Mouse (Mus musculus) limb, embryonic 14.5 days (tissue): Measurements from ENCODE around the gene Grin2c. TPM values are rescaled to one million over a fixed set of nuclear protein-coding genes. Genes with fewer than 3 reads are reported as not detected.

Experiments
- ATAC-seq: fragments of 200-750 bp; cut with Nextera tagmentation; 2 replicates; pipeline ENCODE4 v1.8.0; 2017; ENCODE audit warnings: low read depth, moderate number of reproducible peaks, moderate TSS enrichment; ENCODE audit not compliant: low FRiP score
- DNase-seq: peaks from one replicate; pipeline ENCODE4 v3.0.0-alpha.2; 2015; ENCODE audit warnings: low spot score
- H3K27ac ChIP-seq: fragments of 300-500 bp; sonication (generic); replicated peaks from 2 replicates; pipeline ENCODE4 v1.5.1; 2014; ENCODE audit warnings: low read depth, mild to moderate bottlenecking, low read length, moderate library complexity, mixed read lengths
- H3K27me3 ChIP-seq: fragments of 300-500 bp; sonication (generic); 2 replicates; pipeline ENCODE4 v1.6.1; 2014; ENCODE audit warnings: low read length, mixed read lengths; ENCODE audit not compliant: control insufficient read depth, insufficient read depth
- H3K36me3 ChIP-seq: fragments of 300-500 bp; sonication (generic); 2 replicates; pipeline ENCODE4 v1.6.1; 2014; ENCODE audit warnings: mild to moderate bottlenecking, low read length, moderate library complexity, mixed read lengths; ENCODE audit not compliant: control insufficient read depth, insufficient read depth
- H3K4me1 ChIP-seq: fragments of 300-500 bp; sonication (generic); 2 replicates; pipeline ENCODE4 v1.6.1; 2014; ENCODE audit warnings: antibody characterized with exemption, low read length, mixed read lengths; ENCODE audit not compliant: control insufficient read depth, insufficient read depth
- H3K4me2 ChIP-seq: fragments of 300-500 bp; sonication (generic); replicated peaks from 2 replicates; pipeline ENCODE4 v1.6.1; 2014; ENCODE audit warnings: low read depth, mild to moderate bottlenecking, low read length, moderate library complexity; ENCODE audit not compliant: severe bottlenecking
- H3K4me3 ChIP-seq: fragments of 300-500 bp; sonication (generic); replicated peaks from 2 replicates; pipeline ENCODE4 v1.5.1; 2014; ENCODE audit warnings: low read length
- H3K9ac ChIP-seq: fragments of 300-500 bp; sonication (generic); 2 replicates; pipeline ENCODE4 v1.6.1; 2014; ENCODE audit warnings: mild to moderate bottlenecking, low read depth, low read length, moderate library complexity; ENCODE audit not compliant: severe bottlenecking
- H3K9me3 ChIP-seq: fragments of 300-500 bp; sonication (generic); 2 replicates; pipeline ENCODE4 v1.6.1; 2016; ENCODE audit warnings: low read length; ENCODE audit not compliant: control insufficient read depth
- POLR2A ChIP-seq: fragments of 200-500 bp; IDR thresholded peaks from 2 replicates; pipeline ENCODE4 v1.8.0; 2012; ENCODE audit warnings: inconsistent platforms, mild to moderate bottlenecking, moderate library complexity, borderline replicate concordance; ENCODE audit not compliant: insufficient read depth, insufficient read length; ENCODE audit errors: extremely low read depth
- WGBS: fragments of 180-500 bp; shearing (Covaris S2); extraction: QIAGEN DNeasy Blood & Tissue Kit; methylation state at CpG from one replicate; pipeline ENCODE4 v1.1.7; 2014; 5-methylcytosine and 5-hydroxymethylcytosine counted together
- polyA plus RNA-seq, 2 experiments: library from polyadenylated mRNA; depleted of rRNA in 1 of 2; stranded (reverse) in 1 of 2; unstranded in 1 of 2; fragments of >200 nt; fragmentation: Nextera tagmentation in 1 of 2; extraction: Ambion mirVana in 1 of 2; gene quantifications; 2 replicates each; pipeline versions ENCODE4 v1.2.1 to v1.2.3; 2012 to 2014

Grin2c gene
- polyA plus RNA-seq, 2 experiments: 0.21 TPM; not detected in 1

DNA sequence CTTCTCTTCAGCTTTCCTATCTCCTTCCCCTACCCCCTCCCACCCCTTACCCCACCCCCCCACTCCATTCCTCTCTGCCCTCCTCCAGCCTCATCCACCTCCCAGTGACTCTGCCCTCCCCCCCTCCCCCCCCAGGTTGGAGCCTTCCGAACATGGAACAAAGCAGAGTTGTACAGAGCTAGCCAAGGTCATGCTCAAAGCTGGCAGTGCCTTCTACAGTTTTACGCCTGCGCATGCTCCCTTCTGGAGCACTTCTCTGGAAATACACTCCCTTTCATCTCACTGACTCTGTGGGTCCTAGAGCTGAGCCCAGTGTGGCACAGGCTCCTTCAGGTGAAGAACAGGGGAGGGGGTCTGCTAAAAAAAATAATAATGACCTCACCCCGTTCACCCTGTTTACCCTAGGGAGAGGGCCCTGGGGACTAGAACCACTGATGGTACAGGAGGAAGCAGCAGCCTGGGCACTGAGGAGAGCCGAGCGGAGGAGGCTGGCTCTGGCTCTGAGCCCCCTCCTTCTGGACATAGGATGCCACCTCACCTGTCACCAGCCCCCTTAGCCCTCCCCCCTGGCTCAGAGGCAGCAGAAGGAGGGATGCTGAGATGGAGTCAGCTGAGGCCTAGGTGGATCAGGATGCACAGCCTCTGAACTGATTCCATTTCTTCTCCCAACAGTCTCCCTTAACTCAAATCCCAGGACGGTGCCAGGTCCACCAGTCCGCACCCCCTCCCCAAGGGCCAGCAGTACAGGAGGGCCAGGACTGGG is 15.9 kb upstream of the Grin2c start:
- Histone ChIP-seq H3K4me2 (no peak overlapping the region), H3K9ac (no peak overlapping the region), H3K4me1 (peaks cover 2% of the 10 kb centered on the region; the same call in 1 of the 2 replicates), H3K4me3 (no peak overlapping the region), H3K27ac (no peak overlapping the region), H3K27me3 (no peaks in the 10 kb centered on the region), H3K36me3 (no peaks in the 10 kb centered on the region), H3K9me3 (no peaks in the 10 kb centered on the region)
- DNase-seq: no peak
- no peak for ATAC-seq
- no peak for TF ChIP-seq POLR2A
- whole genome bisulfite sequencing: 86% methylated on average over 8 of the region's 8 CpGs

DNA sequence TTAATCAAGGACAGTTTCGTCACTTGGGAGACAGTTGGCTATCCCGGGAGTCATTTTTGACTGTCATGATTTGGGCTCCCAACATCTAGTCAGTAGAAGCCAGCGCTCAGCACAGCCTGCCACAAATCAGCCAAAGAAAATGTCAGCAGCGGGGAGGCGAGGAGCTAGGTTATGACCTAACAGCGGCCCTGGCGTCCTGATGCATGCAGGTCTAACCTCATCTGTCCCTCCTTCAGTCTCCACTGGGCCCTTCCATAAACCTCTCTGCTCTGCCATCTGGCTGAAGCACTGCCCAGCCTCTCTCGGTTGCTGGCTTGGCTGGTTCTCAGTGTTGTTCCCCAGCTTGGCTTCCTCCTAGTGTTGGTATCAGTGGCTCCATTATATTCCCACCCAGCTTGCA is 15.3 kb upstream of the Grin2c start:
- Histone ChIP-seq H3K36me3 (no peaks in the 10 kb centered on the region), H3K4me1 (peaks cover 5% of the 10 kb centered on the region), H3K4me2 (no peak overlapping the region), H3K4me3 (no peak overlapping the region), H3K27ac (no peak overlapping the region), H3K27me3 (no peaks in the 10 kb centered on the region), H3K9me3 (no peaks in the 10 kb centered on the region), H3K9ac (no peak overlapping the region)
- WGBS: 70% methylated on average over 8 of the region's 8 CpGs
- DNase-seq: no peak
- no peak for TF ChIP-seq POLR2A
- ATAC-seq: no peak

DNA sequence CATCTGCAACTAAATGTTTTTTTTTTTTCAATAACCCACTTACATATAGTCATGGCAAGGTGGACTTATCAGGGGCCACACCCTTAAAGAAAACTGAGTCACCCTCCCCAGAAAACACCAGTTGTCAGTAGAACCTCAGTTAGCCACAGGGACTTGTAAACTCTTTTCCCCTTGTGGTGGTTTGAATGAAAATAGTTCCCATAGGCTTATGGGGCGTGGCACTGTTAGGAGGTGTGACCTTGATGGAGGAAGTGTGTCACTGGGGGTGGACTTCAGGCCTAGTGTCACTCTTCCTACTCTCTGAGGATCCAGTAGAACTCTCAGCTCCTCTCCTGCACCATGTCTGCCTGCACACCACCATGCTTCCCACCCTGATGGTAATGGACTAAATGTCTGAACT is 12.7 kb upstream of the Grin2c start:
- Histone ChIP-seq H3K9me3 (no peaks in the 10 kb centered on the region), H3K4me2 (no peak overlapping the region), H3K27me3 (no peaks in the 10 kb centered on the region), H3K27ac (no peak overlapping the region), H3K4me1 (peaks cover 14% of the 10 kb centered on the region), H3K4me3 (no peak overlapping the region), H3K9ac (no peak overlapping the region), H3K36me3 (no peaks in the 10 kb centered on the region)
- no peak for TF ChIP-seq POLR2A
- ATAC-seq (no peak), DNase-seq (no peak)
- WGBS: 60% methylated on average over 1 of the region's 1 CpGs

DNA sequence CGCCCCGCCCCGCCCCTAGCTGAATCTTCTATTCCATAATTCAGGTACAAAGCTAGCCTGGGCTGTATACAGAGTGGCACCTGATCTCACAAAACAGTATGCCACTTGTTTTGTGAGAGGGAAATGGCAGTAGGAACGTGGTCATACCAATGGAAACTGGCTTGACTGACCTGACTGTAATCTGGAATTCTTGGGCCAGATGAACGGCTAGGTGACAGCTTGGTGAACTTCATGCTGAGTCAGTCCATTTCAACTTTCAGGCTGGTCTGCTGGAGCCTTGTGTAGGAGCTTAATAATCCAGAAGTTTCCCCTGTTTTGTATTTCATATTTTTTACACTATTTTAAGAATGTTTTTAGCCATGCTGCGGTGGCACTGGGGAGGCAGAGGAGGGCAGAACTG is 11.1 kb upstream of the Grin2c start:
- Histone ChIP-seq H3K4me1 (peaks cover 14% of the 10 kb centered on the region), H3K9me3 (no peaks in the 10 kb centered on the region), H3K9ac (no peak overlapping the region), H3K36me3 (no peaks in the 10 kb centered on the region), H3K4me2 (peak overlapping the region; percentile 62; the same call in 1 of the 2 replicates), H3K4me3 (no peak overlapping the region), H3K27ac (no peak overlapping the region), H3K27me3 (no peaks in the 10 kb centered on the region)
- WGBS: 75% methylated on average over 6 of the region's 6 CpGs
- no peak for TF ChIP-seq POLR2A
- ATAC-seq: no peak
- no peak for DNase-seq

DNA sequence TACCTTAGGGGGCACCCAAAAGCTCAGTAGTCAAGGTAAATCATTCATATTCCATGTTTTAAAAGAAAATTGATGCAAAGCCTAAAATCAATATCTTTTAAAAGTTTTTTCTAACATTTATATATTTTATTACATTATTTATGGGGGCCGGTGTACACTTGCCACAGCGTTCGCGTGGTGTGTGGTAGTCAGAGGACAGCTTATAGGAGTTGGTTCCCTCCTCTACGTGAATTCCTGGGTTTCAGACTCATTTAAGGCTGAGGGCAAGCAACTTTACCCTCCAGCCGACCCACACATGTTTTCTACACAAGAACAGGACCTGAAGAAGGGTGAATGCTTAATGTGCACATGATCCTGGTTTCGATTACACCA is 10.5 kb upstream of the Grin2c start:
- peaks cover 14% of the 10 kb centered on the region for H3K4me1 ChIP-seq
- 17% methylated on average over 7 of the region's 7 CpGs for WGBS
- H3K9me3 ChIP-seq: no peaks in the 10 kb centered on the region
- no peak for TF ChIP-seq POLR2A
- peak overlapping the region; percentile 62 for H3K4me2 ChIP-seq
- ATAC-seq: no peak
- peak overlapping the region; percentile 59 for H3K4me3 ChIP-seq
- no peaks in the 10 kb centered on the region for H3K27me3 ChIP-seq
- DNase-seq: no peak
- no peaks in the 10 kb centered on the region for H3K36me3 ChIP-seq
- H3K9ac ChIP-seq: peak overlapping the region; percentile 60
- H3K27ac ChIP-seq: peak overlapping the region; percentile 75
